Mouse (Mus musculus) left cerebral cortex, adult 6 months (tissue): Measurements from ENCODE around the gene Cntn3. TPM values are rescaled to one million over a fixed set of nuclear protein-coding genes. Genes with fewer than 3 reads are reported as not detected.

Experiments
- long read RNA-seq, 2 experiments: library from polyadenylated mRNA; unstranded; transcript quantifications; one replicate each; pipeline ENCODE4 v2.0.0; 2019 to 2020
- polyA plus RNA-seq: library from polyadenylated mRNA; unstranded; fragments of <200 nt; fragmentation: Nextera tagmentation; gene quantifications from 2 replicates; pipeline ENCODE4 v1.2.3, GENCODE M21; 2021

The Cntn3 gene
- 1.8 and 1.9 TPM in 2 replicates for polyA plus RNA-seq
- long read RNA-seq, experiment 1, partial matches to known transcripts = 4 of 10 reads
- long read RNA-seq, experiment 1, other reads (novel, unspliced or antisense) = 4 of 10 reads
- long read RNA-seq, experiment 2, partial matches to known transcripts = 3 of 8 reads
- long read RNA-seq, experiment 2, other reads (novel, unspliced or antisense) = 3 of 8 reads

GRCm38 (mm10) chr6:102573001-102573400 is at the start of gene Cntn3:
Gene Cntn3, minus strand, starts transcription at chr6:102573101.

